Mouse (Mus musculus) limb, embryonic 14.5 days (tissue): ENCODE results near the gene Ephb2. TPM values are rescaled to one million over a fixed set of nuclear protein-coding genes. Genes with fewer than 3 reads are reported as not detected.

Source experiments
- ATAC-seq: fragments of 200-750 bp; cut with Nextera tagmentation; 2 replicates; pipeline ENCODE4 v1.8.0; 2017; ENCODE audit warnings: low read depth, moderate number of reproducible peaks, moderate TSS enrichment; ENCODE audit not compliant: low FRiP score
- DNase-seq: peaks from one replicate; pipeline ENCODE4 v3.0.0-alpha.2; 2015; ENCODE audit warnings: low spot score
- H3K27ac ChIP-seq: fragments of 300-500 bp; sonication (generic); replicated peaks from 2 replicates; pipeline ENCODE4 v1.5.1; 2014; ENCODE audit warnings: low read depth, mild to moderate bottlenecking, low read length, moderate library complexity, mixed read lengths
- H3K27me3 ChIP-seq: fragments of 300-500 bp; sonication (generic); 2 replicates; pipeline ENCODE4 v1.6.1; 2014; ENCODE audit warnings: low read length, mixed read lengths; ENCODE audit not compliant: control insufficient read depth, insufficient read depth
- H3K36me3 ChIP-seq: fragments of 300-500 bp; sonication (generic); 2 replicates; pipeline ENCODE4 v1.6.1; 2014; ENCODE audit warnings: mild to moderate bottlenecking, low read length, moderate library complexity, mixed read lengths; ENCODE audit not compliant: control insufficient read depth, insufficient read depth
- H3K4me1 ChIP-seq: fragments of 300-500 bp; sonication (generic); 2 replicates; pipeline ENCODE4 v1.6.1; 2014; ENCODE audit warnings: antibody characterized with exemption, low read length, mixed read lengths; ENCODE audit not compliant: control insufficient read depth, insufficient read depth
- H3K4me2 ChIP-seq: fragments of 300-500 bp; sonication (generic); replicated peaks from 2 replicates; pipeline ENCODE4 v1.6.1; 2014; ENCODE audit warnings: low read depth, mild to moderate bottlenecking, low read length, moderate library complexity; ENCODE audit not compliant: severe bottlenecking
- H3K4me3 ChIP-seq: fragments of 300-500 bp; sonication (generic); replicated peaks from 2 replicates; pipeline ENCODE4 v1.5.1; 2014; ENCODE audit warnings: low read length
- H3K9ac ChIP-seq: fragments of 300-500 bp; sonication (generic); 2 replicates; pipeline ENCODE4 v1.6.1; 2014; ENCODE audit warnings: mild to moderate bottlenecking, low read depth, low read length, moderate library complexity; ENCODE audit not compliant: severe bottlenecking
- H3K9me3 ChIP-seq: fragments of 300-500 bp; sonication (generic); 2 replicates; pipeline ENCODE4 v1.6.1; 2016; ENCODE audit warnings: low read length; ENCODE audit not compliant: control insufficient read depth
- POLR2A ChIP-seq: fragments of 200-500 bp; IDR thresholded peaks from 2 replicates; pipeline ENCODE4 v1.8.0; 2012; ENCODE audit warnings: inconsistent platforms, mild to moderate bottlenecking, moderate library complexity, borderline replicate concordance; ENCODE audit not compliant: insufficient read depth, insufficient read length; ENCODE audit errors: extremely low read depth
- WGBS: fragments of 180-500 bp; shearing (Covaris S2); extraction: QIAGEN DNeasy Blood & Tissue Kit; methylation state at CpG from one replicate; pipeline ENCODE4 v1.1.7; 2014; 5-methylcytosine and 5-hydroxymethylcytosine counted together
- polyA plus RNA-seq, 2 experiments: library from polyadenylated mRNA; depleted of rRNA in 1 of 2; stranded (reverse) in 1 of 2; unstranded in 1 of 2; fragments of >200 nt; fragmentation: Nextera tagmentation in 1 of 2; extraction: Ambion mirVana in 1 of 2; gene quantifications; 2 replicates each; pipeline versions ENCODE4 v1.2.1 to v1.2.3; 2012 to 2014

Gene Ephb2
- polyA plus RNA-seq, 2 experiments = 17.9 to 45.2 TPM

- Histone ChIP-seq H3K4me2 (peak overlapping the region; percentile 23; the same call in 1 of the 2 replicates), H3K4me3 (no peak overlapping the region), H3K4me1 (peaks cover 62% of the 10 kb centered on the region), H3K36me3 (no peaks in the 10 kb centered on the region), H3K9me3 (no peaks in the 10 kb centered on the region), H3K27ac (peak overlapping the region; percentile 75), H3K27me3 (no peaks in the 10 kb centered on the region), H3K9ac (peak overlapping the region; percentile 36; the same call in 1 of the 2 replicates)
- DNase-seq (peak; percentile 68), ATAC-seq (peak; percentile 66; the same call in 1 of the 2 replicates)
- 29% methylated on average over 20 of the region's 20 CpGs for WGBS
- no peak for TF ChIP-seq POLR2A
Observed at GRCm38 (mm10) chr4:136780201-136780895, 55.4 kb downstream of the Ephb2 start.

- H3K36me3 ChIP-seq = no peaks in the 10 kb centered on the region
- no peak for TF ChIP-seq POLR2A
Observed at GRCm38 (mm10) chr4:136779156-136779555, 56.6 kb downstream of the Ephb2 start.

GRCm38 (mm10) chr4:136776471-136776892 lies 59.3 kb downstream of the Ephb2 start:
- Histone ChIP-seq H3K9ac (0 out of 2 replicates have a peak overlapping the region, but pooled peaks have one; percentile 43), H3K9me3 (no peaks in the 10 kb centered on the region), H3K4me1 (peaks cover 43% of the 10 kb centered on the region), H3K27me3 (no peaks in the 10 kb centered on the region), H3K4me3 (no peak overlapping the region), H3K4me2 (no peak overlapping the region), H3K27ac (no peak overlapping the region), H3K36me3 (peaks cover 5% of the 10 kb centered on the region; the same call in 1 of the 2 replicates)
- no peak for TF ChIP-seq POLR2A
- 21% methylated on average over 9 of the region's 9 CpGs for WGBS
- peak; percentile 32; the same call in 1 of the 2 replicates for ATAC-seq
- DNase-seq = peak; percentile 62

More at GRCm38 (mm10) chr4:136779156-136779555, 56.6 kb downstream of the Ephb2 start:
- H3K27me3 ChIP-seq = no peaks in the 10 kb centered on the region
- ATAC-seq (no peak), DNase-seq (no peak)
- H3K9ac ChIP-seq = no peak overlapping the region
- no peak overlapping the region for H3K27ac ChIP-seq
- H3K4me1 ChIP-seq = peaks cover 62% of the 10 kb centered on the region
- no peak overlapping the region for H3K4me3 ChIP-seq
- 78% methylated on average over 11 of the region's 11 CpGs for WGBS
- H3K9me3 ChIP-seq = no peaks in the 10 kb centered on the region
- no peak overlapping the region for H3K4me2 ChIP-seq

GRCm38 (mm10) chr4:136775903-136776302 lies 59.9 kb downstream of the Ephb2 start:
- H3K4me1 ChIP-seq = peaks cover 37% of the 10 kb centered on the region
- DNase-seq (no peak), ATAC-seq (no peak)
- WGBS = 84% methylated on average over 2 of the region's 2 CpGs
- H3K36me3 ChIP-seq = peaks cover 11% of the 10 kb centered on the region
- H3K9ac ChIP-seq = no peak overlapping the region
- H3K4me2 ChIP-seq = no peak overlapping the region
- no peak overlapping the region for H3K27ac ChIP-seq
- TF ChIP-seq POLR2A = no peak
- H3K9me3 ChIP-seq = no peaks in the 10 kb centered on the region
- H3K4me3 ChIP-seq = no peak overlapping the region
- H3K27me3 ChIP-seq = no peaks in the 10 kb centered on the region

GRCm38 (mm10) chr4:136774201-136774600 lies 61.6 kb downstream of the Ephb2 start:
- no peak overlapping the region for H3K27ac ChIP-seq
- no peak overlapping the region for H3K4me3 ChIP-seq
- H3K9ac ChIP-seq = no peak overlapping the region
- H3K36me3 ChIP-seq = peaks cover 26% of the 10 kb centered on the region
- WGBS = 50% methylated on average over 3 of the region's 3 CpGs
- ATAC-seq (no peak), DNase-seq (no peak)
- H3K4me2 ChIP-seq = no peak overlapping the region
- no peaks in the 10 kb centered on the region for H3K27me3 ChIP-seq
- H3K4me1 ChIP-seq = peaks cover 23% of the 10 kb centered on the region
- TF ChIP-seq POLR2A = no peak
- H3K9me3 ChIP-seq = no peaks in the 10 kb centered on the region
